Mouse (Mus musculus) cerebellum, adult 8-10 months (tissue): ENCODE measurements at regions not wholly inside any gene's neighbourhood (a gene's known extent, or its start where the extent isn't known, plus 50 kb on each side); places are given as distances from the start of the nearest gene placed in this dataset.
A peak's percentile ranks its signal among the peaks of the same experiment; 100 is the strongest.

Source experiments
- DNase-seq: peaks from one replicate; pipeline ENCODE4 v3.0.0; 2022

GRCm38 (mm10) chr2:57613243-57613642 is 375.8 kb downstream of the Gpd2 start:
- DNase-seq, result no peak

GRCm38 (mm10) chr2:57614587-57614991 is 377.2 kb downstream of the Gpd2 start:
- DNase-seq, result no peak

- DNase-seq, result peak; percentile 17
Measured at GRCm38 (mm10) chr2:57616525-57617225, 379.2 kb downstream of the Gpd2 start.

GRCm38 (mm10) chr2:57617258-57617657 is 379.8 kb downstream of the Gpd2 start:
- DNase-seq, result no peak

- no peak for DNase-seq
Measured at GRCm38 (mm10) chr2:57644117-57644516, 353.6 kb upstream of the Galnt5 start.

GRCm38 (mm10) chr2:57644541-57644940 is 353.1 kb upstream of the Galnt5 start:
- DNase-seq, result no peak

GRCm38 (mm10) chr2:57649002-57649401 is 348.7 kb upstream of the Galnt5 start:
- DNase-seq, result no peak

GRCm38 (mm10) chr2:57657409-57657808 is 340.3 kb upstream of the Galnt5 start:
- no peak for DNase-seq

GRCm38 (mm10) chr2:57661838-57662237 is 335.8 kb upstream of the Galnt5 start:
- DNase-seq, result no peak

- DNase-seq, result peak; percentile 39
Measured at GRCm38 (mm10) chr2:57672007-57672643, 325.6 kb upstream of the Galnt5 start.

GRCm38 (mm10) chr2:57689877-57690276 is 307.8 kb upstream of the Galnt5 start:
- no peak for DNase-seq

GRCm38 (mm10) chr2:57696992-57697772 is 300.5 kb upstream of the Galnt5 start:
- no peak for DNase-seq

- DNase-seq, result peak; percentile 59
Measured at GRCm38 (mm10) chr2:57698659-57699061, 299.0 kb upstream of the Galnt5 start.

GRCm38 (mm10) chr2:57699226-57699625 is 298.5 kb upstream of the Galnt5 start:
- DNase-seq, result no peak

GRCm38 (mm10) chr2:57716754-57717510 is 280.8 kb upstream of the Galnt5 start:
- DNase-seq, result no peak
